Mouse (Mus musculus) CH12.LX (cell line): ENCODE results near the gene Tamm41. TPM values are rescaled to one million over a fixed set of nuclear protein-coding genes. Genes with fewer than 3 reads are reported as not detected.

ENCODE experiments used
- DNase-seq: peaks from one replicate; pipeline ENCODE4 v3.0.0-alpha.2; 2013; ENCODE audit errors: extremely low read depth
- H3K27ac ChIP-seq: 2 replicates; pipeline ENCODE4 v1.5.1; 2012; ENCODE audit warnings: low read depth, mild to moderate bottlenecking, control low read depth, moderate library complexity; ENCODE audit not compliant: insufficient read depth
- H3K27me3 ChIP-seq: replicated peaks from 2 replicates; pipeline ENCODE3; 2012; ENCODE audit warnings: inconsistent platforms
- H3K36me3 ChIP-seq, 2 experiments: replicated peaks in 1 of 2; 2 replicates each; pipeline versions ENCODE3 to v1.6.1; 2012; ENCODE audit warnings: inconsistent platforms in 1 of 2, low read length in 1 of 2, mild to moderate bottlenecking in 1 of 2, mixed read lengths in 1 of 2, moderate library complexity in 1 of 2; ENCODE audit not compliant: control insufficient read depth in 1 of 2, insufficient read depth in 1 of 2
- H3K4me1 ChIP-seq, 2 experiments: 2 replicates each; pipeline ENCODE4 v1.6.1; 2012; ENCODE audit warnings: inconsistent platforms in 1 of 2, moderate library complexity in 1 of 2; ENCODE audit not compliant: insufficient read depth in 2 of 2, control insufficient read depth in 1 of 2
- H3K4me2 ChIP-seq: 2 replicates; pipeline ENCODE4 v1.6.1; 2012; ENCODE audit warnings: low read depth, mild to moderate bottlenecking, control low read depth; ENCODE audit not compliant: poor library complexity, insufficient read depth, severe bottlenecking
- H3K4me3 ChIP-seq, 3 experiments: fragments of 150-350 bp in 1 of 3; sonication (generic) in 1 of 3; replicated peaks in 1 of 3; 2 replicates each; pipeline versions ENCODE3 to v1.5.1; 2011 to 2012; ENCODE audit warnings: low read depth in 2 of 3, low read length in 2 of 3, mild to moderate bottlenecking in 2 of 3, moderate library complexity in 2 of 3, control low read depth in 1 of 3, improper control_type of control experiment in 1 of 3, inconsistent platforms in 1 of 3, mixed read lengths in 1 of 3; ENCODE audit not compliant: poor library complexity in 1 of 3
- H3K79me2 ChIP-seq: replicated peaks from 2 replicates; pipeline ENCODE4 v1.6.1; 2012; ENCODE audit warnings: mild to moderate bottlenecking, moderate library complexity; ENCODE audit not compliant: control insufficient read depth, poor library complexity, insufficient read depth, severe bottlenecking; ENCODE audit errors: extremely low read depth
- H3K9ac ChIP-seq: 2 replicates; pipeline ENCODE4 v1.6.1; 2012; ENCODE audit warnings: low read depth, mild to moderate bottlenecking, control low read depth, moderate library complexity; ENCODE audit not compliant: insufficient read depth
- H3K9me3 ChIP-seq: replicated peaks from 2 replicates; pipeline ENCODE3; 2012; ENCODE audit warnings: low read length, inconsistent platforms, mixed read lengths
- BHLHE40 ChIP-seq: IDR thresholded peaks from 2 replicates; pipeline ENCODE4 v1.6.1; 2011; ENCODE audit warnings: mild to moderate bottlenecking, low read depth, low read length, improper control_type of control experiment
- CHD2 ChIP-seq: IDR thresholded peaks from 2 replicates; pipeline ENCODE4 v1.6.1; 2011; ENCODE audit warnings: low read length, improper control_type of control experiment
- CTCF ChIP-seq, 2 experiments: IDR thresholded peaks in 1 of 2; conservative IDR thresholded peaks in 1 of 2; 2 replicates each; pipeline ENCODE4 v1.5.1; 2011 to 2012; ENCODE audit warnings: low read depth in 2 of 2, low read length in 2 of 2, improper control_type of control experiment in 1 of 2, inconsistent platforms in 1 of 2, mild to moderate bottlenecking in 1 of 2, moderate library complexity in 1 of 2
- ELF1 ChIP-seq: IDR thresholded peaks from 2 replicates; pipeline ENCODE4 v1.6.1; 2014; ENCODE audit warnings: low read depth, mild to moderate bottlenecking, inconsistent platforms, low read length, improper control_type of control experiment
- ETS1 ChIP-seq: conservative IDR thresholded peaks from 2 replicates; pipeline ENCODE4 v1.6.1; 2012; ENCODE audit warnings: low read depth, mild to moderate bottlenecking, inconsistent platforms, low read length, improper control_type of control experiment, moderate library complexity
- GABPA ChIP-seq: IDR thresholded peaks from 2 replicates; pipeline ENCODE4 v1.6.1; 2012; ENCODE audit warnings: low read depth, low read length, improper control_type of control experiment, inconsistent platforms; ENCODE audit not compliant: insufficient replicate concordance
- HCFC1 ChIP-seq: IDR thresholded peaks from 2 replicates; pipeline ENCODE4 v1.6.1; 2012; ENCODE audit warnings: low read depth, mild to moderate bottlenecking, inconsistent platforms, low read length, improper control_type of control experiment
- IRF4 ChIP-seq: IDR thresholded peaks from 2 replicates; pipeline ENCODE4 v1.6.1; 2014; ENCODE audit warnings: low read depth, mild to moderate bottlenecking, inconsistent platforms, low read length, improper control_type of control experiment
- JUN ChIP-seq: IDR thresholded peaks from 2 replicates; pipeline ENCODE4 v1.6.1; 2011; ENCODE audit warnings: low read depth, mild to moderate bottlenecking, low read length, improper control_type of control experiment, moderate library complexity; ENCODE audit not compliant: insufficient read depth
- JUND ChIP-seq: conservative IDR thresholded peaks from 2 replicates; pipeline ENCODE4 v1.6.1; 2011; ENCODE audit warnings: low read depth, low read length, improper control_type of control experiment
- MAFK ChIP-seq: IDR thresholded peaks from 2 replicates; pipeline ENCODE4 v1.6.1; 2011; ENCODE audit warnings: low read length, improper control_type of control experiment; ENCODE audit not compliant: insufficient replicate concordance
- MAX ChIP-seq: IDR thresholded peaks from 2 replicates; pipeline ENCODE4 v1.6.1; 2011; ENCODE audit warnings: low read length, improper control_type of control experiment
- MAZ ChIP-seq: IDR thresholded peaks from 2 replicates; pipeline ENCODE4 v1.6.1; 2012; ENCODE audit warnings: low read depth, mild to moderate bottlenecking, inconsistent platforms, low read length, improper control_type of control experiment, moderate library complexity
- MXI1 ChIP-seq: IDR thresholded peaks from 2 replicates; pipeline ENCODE4 v1.6.1; 2011; ENCODE audit warnings: mild to moderate bottlenecking, low read depth, low read length, improper control_type of control experiment
- NRF1 ChIP-seq: IDR thresholded peaks from 2 replicates; pipeline ENCODE4 v1.6.1; 2014; ENCODE audit warnings: low read depth, mild to moderate bottlenecking, inconsistent platforms, low read length, improper control_type of control experiment, moderate library complexity
- POLR2A ChIP-seq: IDR thresholded peaks from 2 replicates; pipeline ENCODE4 v1.6.1; 2011; ENCODE audit warnings: low read depth, mild to moderate bottlenecking, improper control_type of control experiment, low read length
- POLR2AphosphoS2 ChIP-seq: IDR thresholded peaks from 2 replicates; pipeline ENCODE4 v1.6.1; 2011; ENCODE audit warnings: low read depth, low read length, improper control_type of control experiment
- SIN3A ChIP-seq: IDR thresholded peaks from 2 replicates; pipeline ENCODE4 v1.6.1; 2012; ENCODE audit warnings: low read length, improper control_type of control experiment, inconsistent platforms
- SMC3 ChIP-seq: IDR thresholded peaks from 2 replicates; pipeline ENCODE4 v1.6.1; 2011; ENCODE audit warnings: low read depth, low read length, improper control_type of control experiment
- TBP ChIP-seq: conservative IDR thresholded peaks from 2 replicates; pipeline ENCODE4 v1.6.1; 2011; ENCODE audit warnings: low read depth, low read length, improper control_type of control experiment
- UBTF ChIP-seq: IDR thresholded peaks from 2 replicates; pipeline ENCODE4 v1.6.1; 2012; ENCODE audit warnings: low read depth, mild to moderate bottlenecking, inconsistent platforms, low read length, improper control_type of control experiment, moderate library complexity
- USF2 ChIP-seq: conservative IDR thresholded peaks from 2 replicates; pipeline ENCODE4 v1.6.1; 2011; ENCODE audit warnings: low read depth, low read length, improper control_type of control experiment
- ZC3H11A ChIP-seq: IDR thresholded peaks from 2 replicates; pipeline ENCODE4 v1.6.1; 2012; ENCODE audit warnings: low read depth, mild to moderate bottlenecking, inconsistent platforms, low read length, improper control_type of control experiment
- ZKSCAN1 ChIP-seq: IDR thresholded peaks from 2 replicates; pipeline ENCODE4 v1.6.1; 2012; ENCODE audit warnings: low read depth, inconsistent platforms, low read length, improper control_type of control experiment, borderline replicate concordance
- ZMIZ1 ChIP-seq: IDR thresholded peaks from 2 replicates; pipeline ENCODE4 v1.6.1; 2012; ENCODE audit warnings: low read depth, mild to moderate bottlenecking, inconsistent platforms, low read length, improper control_type of control experiment
- ZNF384 ChIP-seq: IDR thresholded peaks from 2 replicates; pipeline ENCODE4 v1.6.1; 2012; ENCODE audit warnings: low read depth, low read length, improper control_type of control experiment, inconsistent platforms
- dilution Hi-C: fragments of 300-500 bp; cut with MboI; formaldehyde crosslinking; loops from 2 replicates; pipeline ENCODE4 v1.14.3; 2020; ENCODE audit warnings: low sequenced_read_pairs; ENCODE audit not compliant: extremely low pct_unique_long_range_greater_than_20kb, extremely low pct_ligation_motif_present
- in situ Hi-C: fragments of 300-500 bp; cut with MboI; formaldehyde crosslinking; loops from 3 replicates; pipeline ENCODE4 v1.14.3; 2019; ENCODE audit warnings: low sequenced_read_pairs, low pct_ligation_motif_present, low pct_unique_long_range_greater_than_20kb, mixed read lengths
- polyA plus RNA-seq: library from polyadenylated mRNA; unstranded; fragments of >175 nt; gene quantifications from 2 replicates; pipeline ENCODE4 v1.2.1, GENCODE M21; 2012; ENCODE audit warnings: low read depth; ENCODE audit not compliant: insufficient read length
- total RNA-seq, 2 experiments: library from RNA; depleted of rRNA; stranded (reverse); fragments of 300-350 nt in 1 of 2; fragments of >200 nt in 1 of 2; gene quantifications; 2 replicates each; pipeline ENCODE4 v1.2.3; 2012 to 2014

Tamm41 gene
- total and polyA plus RNA-seq, 3 experiments: 29.3 to 41.1 (median 39.8) TPM

- TF ChIP-seq ZC3H11A: no peak
- no peak for TF ChIP-seq CHD2
- TF ChIP-seq ZKSCAN1: no peak
- no peak for TF ChIP-seq ZMIZ1
- TF ChIP-seq ELF1: no peak
- TF ChIP-seq CTCF (conservative IDR thresholded peaks at IDR 0.05 in 1 of 2, IDR thresholded peaks at IDR 0.05 in 1 of 2; ENCODE audit: low read depth in 2 of 2, low read length in 2 of 2): peak; percentile 23 to 62; a peak in 2 of 4 replicates
- no peak for TF ChIP-seq UBTF
- TF ChIP-seq USF2: no peak
- no peak for TF ChIP-seq MAX
These were observed 66.8 kb downstream of the Tamm41 start (continued) for GRCm38 (mm10) chr6:114970895-114971294.

GRCm38 (mm10) chr6:114970386-114970785, 67.3 kb downstream of the Tamm41 start:
- Histone ChIP-seq H3K4me2 (no peak overlapping the region), H3K9me3 (peaks cover 7% of the 10 kb centered on the region), H3K27me3 (no peaks in the 10 kb centered on the region), H3K27ac (no peak overlapping the region), H3K4me3 (no peak overlapping the region)
- dilution Hi-C loops (no loop called here), in situ Hi-C loops (no loop called here)
- TF ChIP-seq JUND: no peak
- TF ChIP-seq ETS1: no peak
- TF ChIP-seq ZC3H11A: no peak
- TF ChIP-seq POLR2A: no peak
- TF ChIP-seq ELF1: no peak
- no peak for TF ChIP-seq MAX
- no peak for TF ChIP-seq ZKSCAN1
- no peak for TF ChIP-seq MXI1
- TF ChIP-seq MAZ: no peak
- TF ChIP-seq GABPA: no peak
- TF ChIP-seq SMC3: no peak
- TF ChIP-seq, all 38 proteins: peak for 0
- Histone ChIP-seq H3K9ac (no peak overlapping the region), H3K79me2 (peaks cover 31% of the 10 kb centered on the region), H3K4me1 (peaks cover 10 to 53% of the 10 kb centered on the region in 2 experiments), H3K36me3 (peaks cover 0 to under 1% of the 10 kb centered on the region in 2 experiments)
- DNase-seq: no peak

GRCm38 (mm10) chr6:114969213-114970120, 68.2 kb downstream of the Tamm41 start, which contains the start of gene Vgll4:
Vgll4 (minus strand) TSS chr6:114969994.
- TF ChIP-seq NRF1 (no peak), ZMIZ1 (no peak), TBP (no peak), CHD2 (no peak), USF2 (no peak), ZNF384 (no peak), IRF4 (no peak), POLR2AphosphoS2 (no peak), SIN3A (no peak), ZC3H11A (no peak), JUN (no peak), ELF1 (no peak), HCFC1 (no peak), MAFK (no peak), BHLHE40 (no peak)
- Histone ChIP-seq H3K4me1 (peaks cover 18 to 62% of the 10 kb centered on the region in 2 experiments), H3K4me2 (peak within 1 kb of the TSS; percentile 33), H3K9ac (peak within 1 kb of the TSS; percentile 85), H3K9me3 (peaks cover 7% of the 10 kb centered on the region), H3K36me3 (peaks cover 0 to 5% of the 10 kb centered on the region in 2 experiments), H3K27me3 (no peaks in the 10 kb centered on the region), H3K4me3 (peak within 1 kb of the TSS; percentile 65 to 84 (median 80)), H3K79me2 (peaks cover 40% of the 10 kb centered on the region), H3K27ac (0 out of 2 replicates have a peak within 1 kb of the TSS, but pooled peaks have one; percentile 5)
- dilution Hi-C loops: no loop called here
- in situ Hi-C loops: loop anchor here (5.0 kb wide), 1 partner anchor 37 kb away; no protein-coding TSS in a partner anchor
- no peak for DNase-seq
